Mouse (Mus musculus) liver, adult 2 months (tissue): ENCODE results near the gene Gpha2. TPM values are rescaled to one million over a fixed set of nuclear protein-coding genes. Genes with fewer than 3 reads are reported as not detected.

ENCODE experiments used
- DNase-seq: peaks from one replicate; pipeline ENCODE4 v3.0.0-alpha.2; 2011; ENCODE audit warnings: low read depth, low spot score; ENCODE audit errors: extremely low read depth
- H3K27ac ChIP-seq: fragments of 200-500 bp; replicated peaks from 2 replicates; pipeline ENCODE4 v1.5.1; 2012; ENCODE audit warnings: low read depth, mild to moderate bottlenecking, control low read depth, inconsistent platforms, low read length; ENCODE audit not compliant: insufficient read depth
- H3K27me3 ChIP-seq: fragments of 200-500 bp; 2 replicates; pipeline ENCODE4 v1.6.1; 2012; ENCODE audit warnings: mild to moderate bottlenecking, moderate library complexity, low read length, inconsistent platforms; ENCODE audit not compliant: control insufficient read depth, insufficient read depth
- H3K36me3 ChIP-seq: fragments of 200-500 bp; 2 replicates; pipeline ENCODE4 v1.6.1; 2012; ENCODE audit warnings: low read length, inconsistent platforms; ENCODE audit not compliant: control insufficient read depth, insufficient read depth
- H3K4me1 ChIP-seq: fragments of 200-500 bp; 2 replicates; pipeline ENCODE4 v1.6.1; 2011; ENCODE audit warnings: low read length; ENCODE audit not compliant: control insufficient read depth, insufficient read depth
- H3K4me3 ChIP-seq: fragments of 200-500 bp; 2 replicates; pipeline ENCODE4 v1.5.1; 2011; ENCODE audit warnings: low read depth, mild to moderate bottlenecking, control low read depth, low read length, moderate library complexity; ENCODE audit not compliant: insufficient read depth
- H3K79me2 ChIP-seq: fragments of 200-500 bp; 2 replicates; pipeline ENCODE4 v1.6.1; 2012; ENCODE audit warnings: inconsistent platforms, mild to moderate bottlenecking, low read length, moderate library complexity; ENCODE audit not compliant: control insufficient read depth, insufficient read depth
- H3K9ac ChIP-seq: fragments of 200-500 bp; 2 replicates; pipeline ENCODE4 v1.6.1; 2012; ENCODE audit warnings: low read depth, mild to moderate bottlenecking, control low read depth, inconsistent platforms, low read length
- CTCF ChIP-seq: fragments of 200-500 bp; IDR thresholded peaks from 2 replicates; pipeline ENCODE4 v1.5.1; 2011; ENCODE audit warnings: low read depth, low read length, control low read depth
- POLR2A ChIP-seq: fragments of 200-500 bp; IDR thresholded peaks from 2 replicates; pipeline ENCODE4 v1.6.1; 2011; ENCODE audit warnings: low read length, control low read depth; ENCODE audit not compliant: insufficient read depth; ENCODE audit errors: extremely low read depth
- WGBS: fragments of 180-500 bp; shearing (Covaris S2); methylation state at CpG from one replicate; pipeline ENCODE4 v1.1.7; 2018; 5-methylcytosine and 5-hydroxymethylcytosine counted together
- polyA plus RNA-seq: library from polyadenylated mRNA; depleted of rRNA; stranded (reverse); fragments of >200 nt; gene quantifications from 2 replicates; pipeline ENCODE4 v1.2.3, GENCODE M21; 2012
- total RNA-seq: library from RNA; depleted of rRNA; stranded (reverse); fragments of >200 nt; gene quantifications from 2 replicates; pipeline ENCODE4 v1.2.3, GENCODE M21; 2014

The Gpha2 gene
- total and polyA plus RNA-seq, 2 experiments, result 0.28 TPM; not detected in 1

DNA sequence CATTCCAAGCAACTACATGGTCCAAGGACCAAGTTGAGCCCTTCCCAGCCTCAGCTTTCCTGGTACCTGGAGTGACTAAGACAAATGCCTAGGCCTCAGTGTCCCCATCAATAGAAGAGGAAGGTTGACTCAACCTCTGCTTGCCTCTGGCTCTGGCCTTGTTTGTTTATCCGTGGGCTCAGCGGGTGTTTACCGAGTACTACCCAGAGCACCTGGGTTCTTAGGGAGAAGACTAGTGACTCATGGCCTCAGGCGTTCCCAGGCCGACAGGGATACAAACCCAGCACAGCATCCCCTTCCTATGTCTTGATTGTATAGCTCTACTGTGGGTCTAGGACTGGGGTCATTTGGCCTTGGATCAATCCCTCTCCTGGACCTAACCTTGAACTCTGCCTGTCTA is 17.0 kb downstream of the Gpha2 start:
- peaks cover 7% of the 10 kb centered on the region; the same call in 1 of the 2 replicates for H3K36me3 ChIP-seq
- 0 out of 2 replicates have a peak, but pooled peaks cover 4% of the 10 kb centered on the region for H3K79me2 ChIP-seq
- TF ChIP-seq CTCF (no peak), POLR2A (no peak)
- H3K9ac ChIP-seq, result no peak overlapping the region
- no peak overlapping the region for H3K4me3 ChIP-seq
- no peaks in the 10 kb centered on the region for H3K27me3 ChIP-seq
- H3K27ac ChIP-seq, result no peak overlapping the region
- WGBS, result 27% methylated on average over 5 of the region's 5 CpGs
- peaks cover 6% of the 10 kb centered on the region; the same call in 1 of the 2 replicates for H3K4me1 ChIP-seq
- DNase-seq, result no peak

DNA sequence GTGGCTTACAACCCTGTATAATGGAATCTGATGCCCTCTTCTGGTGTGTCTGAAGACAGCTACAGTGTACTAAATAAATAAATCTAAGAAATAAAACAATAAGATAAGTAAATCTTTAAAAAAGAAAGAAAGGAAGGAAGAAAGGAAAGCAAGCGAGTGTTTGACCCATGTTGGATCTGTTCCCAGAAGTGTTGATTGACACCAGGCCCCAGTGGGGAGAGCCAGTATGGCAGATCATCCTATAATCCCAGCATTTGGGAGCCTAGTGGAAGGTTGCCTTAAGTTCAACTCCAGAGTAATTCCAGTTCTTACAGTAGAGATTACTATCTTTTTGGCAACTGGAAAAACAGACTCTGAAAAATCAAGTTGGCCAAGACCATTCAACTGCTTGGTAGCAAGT is 19.6 kb downstream of the Gpha2 start:
- H3K36me3 ChIP-seq, result peaks cover 13% of the 10 kb centered on the region; the same call in 1 of the 2 replicates
- TF ChIP-seq POLR2A (no peak), CTCF (no peak)
- H3K4me3 ChIP-seq, result no peak overlapping the region
- no peak for DNase-seq
- H3K4me1 ChIP-seq, result peaks cover 6% of the 10 kb centered on the region; the same call in 1 of the 2 replicates
- no peak overlapping the region for H3K27ac ChIP-seq
- no peak overlapping the region for H3K9ac ChIP-seq
- no peaks in the 10 kb centered on the region for H3K27me3 ChIP-seq
- 33% methylated on average over 1 of the region's 1 CpGs for WGBS
- H3K79me2 ChIP-seq, result 0 out of 2 replicates have a peak, but pooled peaks cover 4% of the 10 kb centered on the region

DNA sequence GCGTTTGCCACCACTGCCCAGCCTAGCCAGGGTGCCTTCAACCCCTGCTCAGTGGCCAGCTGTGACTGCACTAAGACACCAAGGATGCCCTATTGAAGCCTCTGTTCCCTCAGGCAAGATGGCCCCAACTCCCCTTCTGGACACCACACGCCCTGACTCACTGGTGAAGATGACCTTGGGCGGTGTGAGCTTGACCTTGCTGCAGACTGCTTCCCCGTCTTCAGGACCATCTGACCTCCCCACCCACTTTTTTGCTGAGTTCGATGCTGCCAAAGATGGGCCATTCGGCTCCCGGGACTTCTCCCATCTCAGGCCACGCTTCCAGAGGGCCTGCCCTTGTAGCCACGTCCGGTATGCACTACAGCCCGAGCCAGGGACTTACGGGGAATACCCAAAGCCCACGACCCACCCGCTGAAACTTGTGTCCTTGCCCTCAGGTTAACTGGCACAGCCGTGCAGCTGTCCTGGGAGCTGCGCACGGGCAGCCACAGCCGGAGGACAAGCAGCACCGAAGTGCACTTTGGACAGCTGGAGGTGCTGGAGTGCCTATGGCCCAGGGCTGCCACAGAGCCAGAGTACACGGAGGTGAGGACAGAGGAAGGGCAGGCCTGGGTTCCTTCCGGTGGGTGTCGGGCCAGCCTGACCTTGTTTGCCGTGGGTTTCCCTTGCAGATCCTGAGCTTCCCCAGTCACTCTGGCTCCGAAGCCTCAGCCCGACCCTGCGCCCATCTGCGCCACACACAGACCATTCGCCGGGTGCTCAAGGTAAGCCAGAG is 21.5 kb downstream of the Gpha2 start:
- WGBS, result 92% methylated on average over 29 of the region's 29 CpGs
- TF ChIP-seq POLR2A (no peak), CTCF (no peak)
- H3K79me2 ChIP-seq, result 0 out of 2 replicates have a peak, but pooled peaks cover 4% of the 10 kb centered on the region
- no peak for DNase-seq
- peaks cover 19% of the 10 kb centered on the region; the same call in 1 of the 2 replicates for H3K36me3 ChIP-seq
- no peak overlapping the region for H3K9ac ChIP-seq
- no peaks in the 10 kb centered on the region for H3K27me3 ChIP-seq
- peaks cover 4% of the 10 kb centered on the region for H3K4me1 ChIP-seq
- H3K27ac ChIP-seq, result no peak overlapping the region
- H3K4me3 ChIP-seq, result no peak overlapping the region

- no peak for DNase-seq
- Histone ChIP-seq H3K9ac (no peak overlapping the region), H3K27ac (no peak overlapping the region), H3K4me1 (peaks cover 2% of the 10 kb centered on the region), H3K27me3 (no peaks in the 10 kb centered on the region), H3K4me3 (no peak overlapping the region), H3K79me2 (no peaks in the 10 kb centered on the region), H3K36me3 (peaks cover 28% of the 10 kb centered on the region)
- WGBS, result 84% methylated on average over 4 of the region's 4 CpGs
- no peak for TF ChIP-seq CTCF
- no peak for TF ChIP-seq POLR2A
Measured at GRCm38 (mm10) chr19:6253021-6253420, 26.8 kb downstream of the Gpha2 start.

GRCm38 (mm10) chr19:6260428-6260827 is 34.2 kb downstream of the Gpha2 start:
- 87% methylated on average over 2 of the region's 2 CpGs for WGBS
- Histone ChIP-seq H3K4me3 (no peak overlapping the region), H3K27me3 (no peaks in the 10 kb centered on the region), H3K36me3 (peaks cover 11% of the 10 kb centered on the region), H3K27ac (no peak overlapping the region), H3K79me2 (peaks cover 9% of the 10 kb centered on the region; the same call in 1 of the 2 replicates), H3K4me1 (peaks cover 11% of the 10 kb centered on the region), H3K9ac (no peak overlapping the region)
- no peak for DNase-seq
- peak; percentile 57 for TF ChIP-seq CTCF
- no peak for TF ChIP-seq POLR2A

- DNase-seq, result no peak
- Histone ChIP-seq H3K27me3 (no peaks in the 10 kb centered on the region), H3K9ac (no peak overlapping the region), H3K4me1 (peaks cover 14% of the 10 kb centered on the region), H3K79me2 (peaks cover 9% of the 10 kb centered on the region; the same call in 1 of the 2 replicates), H3K27ac (no peak overlapping the region), H3K4me3 (no peak overlapping the region), H3K36me3 (peaks cover 8% of the 10 kb centered on the region)
- WGBS, result 80% methylated on average over 4 of the region's 4 CpGs
- TF ChIP-seq CTCF (peak; percentile 55), POLR2A (no peak)
Measured at GRCm38 (mm10) chr19:6260946-6261345, 34.8 kb downstream of the Gpha2 start.
